ENCODE assay signal across 13 mouse cellular contexts in the genomic region with DNA sequence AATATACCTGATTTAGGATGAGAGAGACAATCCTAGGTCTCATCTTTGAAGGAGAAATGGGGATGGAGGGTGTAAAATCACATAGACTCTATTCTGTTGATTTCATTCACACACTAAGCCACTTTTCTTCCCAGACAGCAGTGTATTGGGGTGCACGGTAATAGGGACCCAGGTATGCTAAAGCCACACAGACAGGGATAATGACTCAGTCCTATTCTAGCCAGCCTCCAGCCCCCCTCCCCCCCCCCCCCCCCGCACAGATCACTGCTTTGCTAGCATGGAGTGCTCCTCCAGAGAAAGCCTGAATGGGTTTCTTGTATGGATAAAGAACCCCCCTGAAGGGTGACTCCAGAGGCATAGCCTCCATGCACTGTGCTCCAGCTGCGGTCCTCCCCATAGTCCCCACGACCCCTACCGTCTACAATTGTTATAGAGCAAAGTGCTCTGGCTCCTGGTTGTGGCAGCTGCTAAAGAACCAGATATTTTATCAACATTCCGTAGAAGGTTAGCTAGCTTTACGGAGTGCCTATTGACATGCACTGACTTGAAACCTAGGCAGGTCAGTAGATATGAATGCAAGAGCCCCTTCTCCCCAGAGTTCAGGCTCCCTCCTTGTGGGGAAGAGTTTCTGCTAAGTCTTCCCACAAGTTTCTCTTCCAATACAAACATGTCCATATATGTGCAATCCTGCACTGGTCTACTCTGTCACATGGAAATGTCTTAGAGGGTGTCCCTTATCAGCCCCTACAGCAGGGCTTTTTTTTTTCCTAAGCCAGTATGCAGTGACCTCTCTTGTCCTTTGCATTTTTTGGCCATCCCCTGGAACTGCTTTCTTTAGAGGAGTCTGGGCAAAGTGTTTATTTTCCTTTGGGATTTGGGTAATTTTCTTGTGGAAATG. TPM values are rescaled to one million over a fixed set of nuclear protein-coding genes. Genes with fewer than 3 reads are reported as not detected.
DNase-seq lines count a peak whose midpoint lies in the region; ATAC-seq and TF ChIP-seq lines count a peak whose summit lies in the region.
"Had no signal": no experiment of that assay in that cellular context is flagged by ENCODE, and none has a peak within 500 bp of the region (broad histone marks: within the 10 kb centered on the region; RNA-seq: fewer than 3 reads in every experiment).

No protein-coding gene starts in this region.

- 17% methylated on average over 6 of the region's 7 CpGs for WGBS in heart, embryonic 11.5 days (ENCODE audit: insufficient replicate concordance)
- 53% methylated on average over 6 of the region's 7 CpGs for WGBS in kidney, postnatal 0 days
- WGBS in embryonic facial prominence, embryonic 12.5 days, result 38% methylated on average over 6 of the region's 7 CpGs

- TF ChIP-seq CTCF in kidney, postnatal 0 days (IDR thresholded peaks at IDR 0.05; ENCODE audit: low read depth), result no peak

- no peaks in the 10 kb centered on the region for H3K9me3 ChIP-seq in heart, embryonic 11.5 days (replicated peaks; ENCODE audit: control insufficient read depth, low read length)
- no peaks in the 10 kb centered on the region for H3K9me3 ChIP-seq in kidney, postnatal 0 days (replicated peaks; ENCODE audit: low read length)
- H3K9me3 ChIP-seq in embryonic facial prominence, embryonic 12.5 days, result no peaks in the 10 kb centered on the region
- H3K9me3 ChIP-seq: hindbrain, embryonic 12.5 days; liver, embryonic 13.5 days had no signal

- no peak overlapping the region for H3K9ac ChIP-seq in heart, embryonic 11.5 days (ENCODE audit: low read depth, low read length)
- no peak overlapping the region for H3K9ac ChIP-seq in kidney, postnatal 0 days (ENCODE audit: low read depth, low read length)
- H3K9ac ChIP-seq in embryonic facial prominence, embryonic 12.5 days, result no peak overlapping the region
- H3K9ac ChIP-seq: hindbrain, embryonic 12.5 days; liver, embryonic 13.5 days had no signal

- H3K27me3 ChIP-seq in heart, embryonic 11.5 days (ENCODE audit: control insufficient read depth, insufficient read depth, low read length), result no peaks in the 10 kb centered on the region
- H3K27me3 ChIP-seq in kidney, postnatal 0 days (ENCODE audit: insufficient read depth, low read length), result no peaks in the 10 kb centered on the region
- no peaks in the 10 kb centered on the region for H3K27me3 ChIP-seq in embryonic facial prominence, embryonic 12.5 days
- H3K27me3 ChIP-seq: hindbrain, embryonic 12.5 days; liver, embryonic 13.5 days had no signal

- peak overlapping the region; percentile 64 for H3K27ac ChIP-seq in heart, embryonic 11.5 days (ENCODE audit: low read depth, low read length)
- no peak overlapping the region for H3K27ac ChIP-seq in kidney, postnatal 0 days
- H3K27ac ChIP-seq in embryonic facial prominence, embryonic 12.5 days, result no peak overlapping the region
- H3K27ac ChIP-seq: hindbrain, embryonic 12.5 days; liver, embryonic 13.5 days had no signal

- H3K4me3 ChIP-seq in heart, embryonic 11.5 days (ENCODE audit: low read depth, low read length), result no peak overlapping the region
- no peak overlapping the region for H3K4me3 ChIP-seq in kidney, postnatal 0 days (replicated peaks; ENCODE audit: low read depth, low read length)
- H3K4me3 ChIP-seq in embryonic facial prominence, embryonic 12.5 days, result no peak overlapping the region
- H3K4me3 ChIP-seq: hindbrain, embryonic 12.5 days; liver, embryonic 13.5 days; myocyte had no signal

- DNase-seq in heart, postnatal 36 days, result no peak
- peak; percentile 51 for DNase-seq in kidney, postnatal 0 days (ENCODE audit: low spot score)
- DNase-seq in kidney, adult 8-10 months, result no peak
- peak; percentile 17 for DNase-seq in embryo, embryonic 10 days (ENCODE audit: low spot score)
- DNase-seq in layer of hippocampus, adult 11-12 months (ENCODE audit: low spot score), result no peak
- DNase-seq: adrenal gland, adult 2 months; cerebellum, adult 2 months; kidney, postnatal 10 days; liver, embryonic 13.5 days had no signal

- H3K4me1 ChIP-seq in heart, embryonic 11.5 days (ENCODE audit: control insufficient read depth, insufficient read depth, low read length), result peaks cover 9% of the 10 kb centered on the region; the same call in 1 of the 2 replicates
- 0 out of 2 replicates have a peak, but pooled peaks cover 4% of the 10 kb centered on the region for H3K4me1 ChIP-seq in kidney, postnatal 0 days (replicated peaks; ENCODE audit: insufficient read depth, low read length)
- peaks cover 5% of the 10 kb centered on the region; the same call in 1 of the 2 replicates for H3K4me1 ChIP-seq in embryonic facial prominence, embryonic 12.5 days
- H3K4me1 ChIP-seq: hindbrain, embryonic 12.5 days; liver, embryonic 13.5 days had no signal

- H3K4me2 ChIP-seq in heart, embryonic 11.5 days, result peak overlapping the region; percentile 29
- no peak overlapping the region for H3K4me2 ChIP-seq in kidney, postnatal 0 days (ENCODE audit: low read length)
- no peak overlapping the region for H3K4me2 ChIP-seq in embryonic facial prominence, embryonic 12.5 days (replicated peaks)
- H3K4me2 ChIP-seq: hindbrain, embryonic 12.5 days; liver, embryonic 13.5 days had no signal

- H3K36me3 ChIP-seq in heart, embryonic 11.5 days (ENCODE audit: control insufficient read depth, insufficient read depth, low read length), result no peaks in the 10 kb centered on the region
- no peaks in the 10 kb centered on the region for H3K36me3 ChIP-seq in kidney, postnatal 0 days (ENCODE audit: insufficient read depth, low read length)
- H3K36me3 ChIP-seq in embryonic facial prominence, embryonic 12.5 days, result no peaks in the 10 kb centered on the region
- H3K36me3 ChIP-seq: hindbrain, embryonic 12.5 days; liver, embryonic 13.5 days had no signal

- peak; percentile 65 for ATAC-seq in heart, embryonic 11.5 days (replicated peaks; ENCODE audit: insufficient number of reproducible peaks, low FRiP score, low TSS enrichment)
- ATAC-seq in kidney, postnatal 0 days (replicated peaks; ENCODE audit: low FRiP score, low read depth), result no peak
- 0 out of 2 replicates have a peak, but pooled peaks have one; percentile 52 for ATAC-seq in embryonic facial prominence, embryonic 12.5 days (ENCODE audit: insufficient number of reproducible peaks, insufficient read depth, low FRiP score, low TSS enrichment)

- intact Hi-C loops in heart, postnatal 36 days (cut with DNase I), result loop anchor here (5.0 kb wide), 1 partner anchor 63 kb away; no protein-coding TSS in a partner anchor

RNA-seq across cellular contexts. Expression of a gene that starts 26.2 kb away (rescaled TPM):
- polyA plus RNA-seq in heart, embryonic 11.5 days (2014; fragmentation: Nextera tagmentation; extraction: Ambion mirVana), result 22.9 and 23.1 TPM in 2 replicates
- total RNA-seq in heart, postnatal 36 days (2021), result 10 to 100 TPM; 65.4 to 68.0 TPM
- 17.0 and 17.5 TPM in 2 replicates for polyA plus RNA-seq in kidney, postnatal 0 days (2015; fragmentation: Nextera tagmentation; extraction: Ambion mirVana)
- 6.8 and 7.8 TPM in 2 replicates for polyA plus RNA-seq in embryonic facial prominence, embryonic 12.5 days (2016; fragmentation: Nextera tagmentation; extraction: Ambion mirVana)

Comparison
In these comparisons a context has a peak if more than half of its experiments do, and no peak if none do; other contexts are left out.
1. DNase-seq: peak in kidney, postnatal 0 days (single experiment) and embryo, embryonic 10 days (single experiment); none in heart, postnatal 36 days (0 of 2), kidney, adult 8-10 months (0 of 2) and layer of hippocampus, adult 11-12 months (single experiment).